Mouse (Mus musculus): ENCODE measurements around the gene Shld1.

Shld1 gene

DNA sequence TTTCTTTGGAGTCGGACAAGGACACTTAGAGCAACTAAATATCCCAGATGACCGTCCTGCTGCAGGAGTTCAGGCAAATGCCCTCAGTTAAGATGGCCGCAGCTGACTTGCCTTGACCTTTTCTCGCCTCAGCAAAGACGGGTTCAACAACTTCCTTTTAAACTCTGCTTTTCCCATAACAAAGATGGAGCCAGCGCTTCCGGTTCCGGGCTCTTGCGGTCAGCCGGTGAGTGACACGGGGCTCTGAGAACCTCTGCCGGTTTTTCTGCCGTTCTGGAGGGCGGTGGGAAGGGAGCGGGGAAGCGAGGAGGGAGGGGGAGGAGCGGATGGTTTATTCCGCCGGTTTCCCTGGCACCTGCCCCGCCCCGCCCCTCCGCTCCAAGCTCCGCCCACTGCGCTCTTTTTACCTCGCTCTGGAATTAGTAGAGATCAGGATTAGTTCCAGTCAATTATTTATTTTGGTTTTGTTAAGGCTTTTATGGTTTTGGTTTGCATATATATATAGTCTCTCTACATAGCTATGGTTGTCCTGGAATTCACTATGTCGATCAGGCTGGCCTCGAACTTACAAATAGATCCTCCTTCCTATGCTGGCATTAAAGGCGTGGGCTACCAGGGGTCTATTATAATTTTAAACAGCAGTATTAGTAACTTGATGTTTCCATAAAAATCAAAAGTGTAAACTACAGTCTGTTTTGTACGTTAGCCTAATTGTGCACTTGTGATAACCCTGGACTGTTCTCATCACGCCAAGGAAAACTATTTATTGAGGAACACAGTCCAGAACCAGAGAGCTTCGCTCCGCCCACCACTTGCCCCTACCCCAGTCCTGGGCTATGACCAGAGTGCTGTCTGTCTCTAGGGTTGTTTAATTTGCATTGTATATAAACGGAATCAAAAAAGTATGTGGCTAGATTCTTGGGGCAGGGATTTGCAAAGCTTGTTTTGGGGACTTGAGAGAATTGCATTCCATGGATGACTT is at the start of gene Shld1:
Gene Shld1 (plus strand): TSS at position 176 of the 982 bp plus-strand sequence.
- in situ Hi-C loops (cut with MboI; ENCODE audit: unreplicated experiment in 2 of 2): loop anchor here (5.0 to 10.0 kb wide), 2 partner anchors 110 to 112 kb away; no protein-coding TSS in a partner anchor

DNA sequence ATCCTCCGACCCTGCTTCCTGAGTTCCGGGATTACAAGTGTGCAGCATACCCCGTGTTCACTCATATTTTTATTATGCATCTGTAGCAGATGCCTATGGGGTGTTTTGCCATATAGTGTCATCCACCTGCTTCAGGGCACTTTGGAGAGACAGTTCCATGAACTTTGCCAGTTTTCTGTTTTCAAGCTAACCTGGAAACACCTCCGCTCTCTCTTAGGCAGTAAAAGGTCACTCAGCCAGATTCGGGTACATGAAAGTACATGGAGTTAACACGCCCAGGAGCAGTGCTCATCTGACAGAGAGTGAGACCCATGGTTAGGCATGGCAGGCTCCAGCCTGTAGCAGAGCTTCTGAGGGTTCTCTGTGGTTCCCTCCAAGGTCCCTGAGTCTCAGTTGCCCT is 48.4 kb upstream of the Shld1 start:
- in situ Hi-C loops (cut with MboI; ENCODE audit: unreplicated experiment in 2 of 2): no loop called here

DNA sequence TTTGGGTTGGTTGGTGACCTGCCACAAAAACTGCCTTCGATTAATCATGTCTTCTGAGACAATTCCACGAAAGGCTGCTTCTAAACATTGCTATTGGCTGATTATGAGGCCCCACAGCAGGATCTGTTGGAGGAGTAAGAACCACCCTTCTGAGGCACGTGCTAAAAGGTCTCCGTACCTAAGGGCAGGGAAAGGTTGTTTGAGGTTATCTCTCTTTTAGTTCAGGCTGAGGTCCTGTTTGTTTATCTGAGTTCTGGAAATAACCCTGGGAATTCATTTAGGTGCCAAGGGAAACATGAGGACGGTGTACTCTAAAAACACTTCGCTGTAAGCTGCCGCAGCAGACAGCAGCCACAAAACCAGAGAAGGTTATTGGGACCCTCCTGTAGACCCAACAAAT is 47.4 kb upstream of the Shld1 start:
- in situ Hi-C loops (cut with MboI; ENCODE audit: unreplicated experiment in 2 of 2): no loop called here

- in situ Hi-C loops (cut with MboI; ENCODE audit: unreplicated experiment in 2 of 2): no loop called here
Measured at GRCm38 (mm10) chr2:132641196-132641595, 45.5 kb upstream of the Shld1 start.

DNA sequence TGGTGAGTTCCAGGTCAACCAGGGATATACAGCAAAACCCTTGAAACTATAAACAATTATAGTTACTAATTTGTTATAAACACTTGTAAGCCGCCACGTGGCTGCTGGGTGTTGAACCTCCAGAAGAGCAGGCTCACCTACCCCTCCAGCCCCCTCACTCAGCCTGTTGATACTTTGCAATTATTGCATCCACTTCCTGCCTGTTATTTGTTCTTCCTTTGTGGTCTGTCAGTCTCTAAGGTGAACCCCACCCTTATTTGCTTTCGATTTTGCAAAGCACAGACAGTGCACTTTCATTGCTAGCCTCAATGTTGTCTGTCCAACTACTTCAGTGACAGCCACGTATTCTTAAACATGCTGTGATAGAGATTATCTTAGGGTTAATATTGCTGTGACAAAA is 43.6 kb upstream of the Shld1 start:
- in situ Hi-C loops (cut with MboI; ENCODE audit: unreplicated experiment in 2 of 2): no loop called here

DNA sequence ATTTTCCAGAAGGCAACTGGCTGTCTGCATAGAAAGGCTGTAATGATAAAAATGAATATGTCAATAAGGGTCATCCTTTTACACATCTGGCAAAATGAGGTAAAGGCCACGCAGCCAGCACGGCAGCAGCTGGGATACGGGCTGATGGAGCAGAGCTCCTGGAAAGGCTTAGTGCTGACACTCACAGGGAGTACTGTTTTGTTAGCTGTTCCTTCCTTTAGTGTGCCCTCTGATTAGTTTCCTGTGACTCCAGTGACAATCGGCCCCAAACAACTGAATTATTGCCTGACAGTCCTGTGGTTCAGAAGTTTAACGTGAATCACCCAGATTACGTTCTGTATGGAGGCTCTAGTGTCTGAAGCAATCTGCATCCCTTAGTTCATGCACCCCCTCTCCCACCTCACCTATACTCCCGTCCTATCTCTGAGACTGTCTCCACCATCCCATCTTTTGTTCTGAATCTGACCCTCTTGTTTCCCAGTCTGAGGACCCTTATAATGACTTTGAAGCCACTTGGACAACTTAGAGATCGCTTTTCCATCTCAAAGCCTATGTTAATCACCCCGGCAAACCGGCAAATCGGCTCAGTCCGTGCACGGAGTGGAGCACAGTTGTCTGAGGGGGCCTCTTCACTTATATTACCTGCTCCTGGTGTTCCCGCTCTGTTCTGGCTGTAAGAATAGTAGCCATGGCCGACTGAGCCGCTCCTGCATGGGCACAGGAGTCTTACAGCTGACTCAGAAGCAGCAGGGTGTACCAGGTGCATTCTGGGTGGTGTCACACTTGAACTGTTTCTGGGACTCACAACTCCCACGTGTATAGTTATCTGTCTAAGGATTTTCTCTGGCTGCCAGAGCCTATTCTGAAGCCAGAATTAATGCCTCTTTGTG is 39.6 kb upstream of the Shld1 start:
- in situ Hi-C loops (cut with MboI; ENCODE audit: unreplicated experiment in 2 of 2): no loop called here

DNA sequence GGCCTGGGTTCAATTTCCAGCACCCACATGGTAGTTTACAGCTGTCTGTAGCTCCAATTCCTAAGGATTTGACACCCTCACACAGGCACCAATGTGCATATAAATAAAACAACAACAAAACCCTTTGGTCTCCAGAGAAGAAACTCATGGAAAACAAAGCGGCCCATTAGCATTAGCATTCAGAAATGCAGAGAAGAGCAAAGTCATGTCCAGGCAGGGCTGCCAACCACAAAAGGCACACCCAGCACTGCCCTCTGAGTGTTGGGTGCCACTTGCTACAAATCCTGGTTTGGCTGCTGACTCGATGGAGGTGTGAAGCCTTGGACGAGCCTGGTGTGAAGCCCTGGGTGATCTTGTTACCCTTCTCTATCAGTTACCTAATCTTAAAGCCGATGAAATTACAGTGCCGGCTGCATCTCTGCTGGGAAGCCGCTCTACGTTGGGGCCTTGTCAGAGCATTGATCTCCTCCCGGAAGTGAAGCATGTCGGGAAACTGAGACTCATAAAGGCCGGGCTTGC is 37.3 kb upstream of the Shld1 start:
- in situ Hi-C loops (cut with MboI; ENCODE audit: unreplicated experiment in 2 of 2): no loop called here

GRCm38 (mm10) chr2:132650546-132650945 is 36.2 kb upstream of the Shld1 start:
- in situ Hi-C loops (cut with MboI; ENCODE audit: unreplicated experiment in 2 of 2): no loop called here

DNA sequence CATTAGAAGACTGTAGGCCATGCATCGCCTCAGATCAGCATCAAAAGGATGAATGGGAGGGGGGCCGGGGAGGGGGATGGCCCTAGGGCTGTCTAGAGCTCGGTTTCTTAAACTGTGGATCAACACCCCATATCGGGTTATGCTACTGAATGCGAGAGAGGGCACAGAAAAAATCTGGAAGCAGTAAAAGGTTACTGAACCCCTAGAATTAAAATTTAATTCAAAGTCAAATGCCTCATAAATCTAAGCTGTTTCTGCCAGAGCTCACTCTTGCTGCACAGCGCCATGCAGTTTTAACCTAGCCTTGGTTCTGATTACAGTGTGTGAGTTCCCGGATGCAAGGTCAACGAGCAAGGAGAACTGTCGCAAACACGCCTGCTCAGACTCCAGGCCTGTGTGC is 34.3 kb upstream of the Shld1 start:
- in situ Hi-C loops (cut with MboI; ENCODE audit: unreplicated experiment in 2 of 2): no loop called here

- in situ Hi-C loops (cut with MboI; ENCODE audit: unreplicated experiment in 2 of 2): no loop called here
Measured at GRCm38 (mm10) chr2:132654834-132655495, 31.8 kb upstream of the Shld1 start.

DNA sequence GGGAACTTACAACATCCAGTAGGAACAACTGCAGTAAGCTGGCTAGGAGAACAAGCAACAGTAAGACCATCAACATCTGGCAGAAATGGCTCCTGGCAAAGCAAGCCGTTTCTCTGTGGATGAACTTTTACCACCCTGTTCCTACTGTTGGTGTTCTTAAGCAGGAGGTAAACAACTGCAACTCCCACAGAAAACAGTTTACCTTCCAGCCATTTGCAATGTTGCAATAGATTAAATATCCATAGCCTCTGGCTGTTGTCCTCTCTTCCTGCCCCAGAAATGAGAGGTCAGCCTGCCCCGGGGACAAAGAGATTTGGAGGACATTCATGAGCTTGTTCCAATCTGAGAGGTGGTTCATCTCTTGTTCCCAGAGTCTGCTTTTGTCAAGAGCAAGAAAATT is 29.5 kb upstream of the Shld1 start:
- in situ Hi-C loops (cut with MboI; ENCODE audit: unreplicated experiment in 2 of 2): no loop called here

DNA sequence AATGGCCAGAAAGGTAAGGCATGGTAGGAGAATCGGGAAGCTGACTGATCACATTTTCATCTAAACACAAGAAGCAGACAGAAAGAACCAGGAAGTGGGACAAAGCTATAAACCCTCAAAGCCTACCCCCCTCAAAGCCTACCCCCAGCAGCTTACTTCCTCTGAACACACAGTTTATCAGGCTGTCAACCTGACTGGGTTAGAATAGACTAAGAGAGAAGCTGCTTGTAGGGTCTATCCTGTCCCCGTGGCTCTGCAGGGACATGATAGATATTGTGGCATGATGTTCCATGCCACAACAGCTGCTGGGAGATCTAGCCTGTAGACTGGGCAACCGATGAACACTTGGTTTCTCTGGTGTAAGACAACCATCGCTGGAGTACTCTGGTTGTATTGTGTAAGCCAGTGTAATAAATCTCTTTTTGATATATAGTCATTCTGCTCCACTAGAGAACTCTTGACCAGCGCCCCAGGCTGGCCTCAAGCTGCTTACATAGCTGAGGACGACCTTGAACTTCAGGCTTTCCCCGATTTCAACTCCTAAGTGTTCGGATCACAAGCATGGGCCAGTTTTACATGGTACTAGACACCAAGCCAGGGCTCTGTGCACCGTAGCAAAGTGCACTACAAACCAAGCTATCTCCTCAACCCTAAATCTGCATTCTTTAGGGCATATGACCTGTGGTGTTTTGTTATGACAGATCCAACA is 28.2 kb upstream of the Shld1 start:
- in situ Hi-C loops (cut with MboI; ENCODE audit: unreplicated experiment in 2 of 2): no loop called here

- in situ Hi-C loops (cut with MboI; ENCODE audit: unreplicated experiment in 2 of 2): no loop called here
Measured at GRCm38 (mm10) chr2:132669091-132669490, 17.6 kb upstream of the Shld1 start.

GRCm38 (mm10) chr2:132670290-132670689 is 16.4 kb upstream of the Shld1 start:
- in situ Hi-C loops (cut with MboI; ENCODE audit: unreplicated experiment in 2 of 2): no loop called here

DNA sequence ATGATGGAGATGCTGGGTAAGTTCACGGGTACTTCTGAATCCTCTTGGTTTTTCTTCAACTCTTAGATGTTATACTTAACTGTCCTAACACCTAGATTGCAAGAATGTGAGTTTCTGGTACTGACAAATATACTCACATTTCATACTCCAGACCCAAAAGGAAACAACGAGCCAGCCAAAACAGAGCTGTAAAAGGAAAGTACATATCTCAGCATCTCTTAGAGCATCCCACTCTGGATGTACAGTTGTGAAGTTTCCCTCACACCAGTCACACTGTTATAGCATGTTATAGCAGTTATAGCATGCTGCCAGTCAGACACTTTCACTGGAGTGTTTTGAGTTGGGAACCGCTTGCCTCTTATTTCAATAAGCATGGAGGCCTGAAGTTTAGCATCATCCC is 14.6 kb upstream of the Shld1 start:
- in situ Hi-C loops (cut with MboI; ENCODE audit: unreplicated experiment in 2 of 2): no loop called here

- in situ Hi-C loops (cut with MboI; ENCODE audit: unreplicated experiment in 2 of 2): no loop called here
Measured at GRCm38 (mm10) chr2:132676111-132676510, 10.6 kb upstream of the Shld1 start.

DNA sequence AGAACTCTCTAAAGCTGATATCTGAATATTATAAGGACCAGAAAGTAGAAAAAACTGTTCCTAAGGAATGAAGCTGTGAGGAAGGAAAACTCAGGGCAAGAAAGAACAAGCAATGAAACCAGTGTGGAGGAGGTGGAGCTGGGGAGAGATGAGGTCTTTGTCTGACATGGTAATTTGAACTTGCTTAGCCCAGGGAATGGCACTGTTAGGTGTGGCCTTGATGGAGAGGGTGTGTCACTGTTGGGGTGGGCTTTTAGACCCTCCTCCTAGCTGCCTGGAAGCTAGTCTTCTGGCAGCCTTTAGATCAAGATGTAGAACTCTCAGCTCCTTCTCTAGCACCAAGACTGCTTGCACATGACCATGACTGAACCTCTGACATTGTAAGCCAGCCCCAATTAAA is 1.7 kb upstream of the Shld1 start:
- in situ Hi-C loops (cut with MboI; ENCODE audit: unreplicated experiment in 2 of 2): loop anchor here (5.0 to 10.0 kb wide), 2 partner anchors 108 to 110 kb away; no protein-coding TSS in a partner anchor

DNA sequence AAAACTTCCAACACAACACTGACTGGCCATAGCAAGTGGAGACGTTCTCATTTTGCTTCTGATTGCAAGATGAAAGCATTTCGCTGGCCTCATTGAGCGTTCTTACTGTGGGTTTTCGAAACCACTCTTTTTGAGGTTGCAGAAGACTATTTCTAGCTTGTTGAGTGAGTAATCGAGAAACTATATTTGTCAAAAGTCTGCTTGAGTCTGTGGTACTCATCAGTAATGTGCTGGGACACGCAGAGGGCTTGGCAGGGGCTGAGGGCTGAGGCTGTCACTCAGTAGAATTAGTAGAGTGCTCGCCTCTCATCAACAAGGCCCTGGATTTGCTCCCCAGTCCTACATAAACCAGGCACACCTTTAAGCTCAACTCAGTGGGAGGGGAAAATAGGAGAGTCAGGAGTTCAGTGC is 1.9 kb downstream of the Shld1 start:
- in situ Hi-C loops (cut with MboI; ENCODE audit: unreplicated experiment in 2 of 2): loop anchor here (5.0 to 10.0 kb wide), 2 partner anchors 111 to 114 kb away; no protein-coding TSS in a partner anchor

DNA sequence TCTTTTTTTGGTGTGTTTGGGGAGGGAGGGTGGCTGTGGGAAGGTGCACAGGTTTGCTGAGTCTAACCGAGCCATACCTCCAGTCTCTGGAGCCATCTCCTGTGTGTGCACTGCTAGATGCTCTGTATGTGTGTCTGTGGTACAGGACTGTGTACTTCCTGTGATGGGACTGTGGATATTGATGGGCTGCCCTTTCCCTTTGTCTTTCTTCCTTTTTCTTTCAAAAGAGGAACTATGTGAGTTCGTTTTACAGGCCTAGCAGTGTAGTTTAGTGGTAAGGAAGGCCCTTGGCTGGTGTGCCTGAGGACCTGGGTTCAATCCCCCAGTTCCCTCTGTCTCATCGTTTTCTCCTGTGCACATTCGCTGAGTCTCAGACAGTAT is 2.4 kb downstream of the Shld1 start:
- in situ Hi-C loops (cut with MboI; ENCODE audit: unreplicated experiment in 2 of 2): loop anchor here (5.0 to 10.0 kb wide), 2 partner anchors 112 to 114 kb away; no protein-coding TSS in a partner anchor
